Comparison of ENCODE assay signal across 9 mouse cellular contexts in the genomic region with DNA sequence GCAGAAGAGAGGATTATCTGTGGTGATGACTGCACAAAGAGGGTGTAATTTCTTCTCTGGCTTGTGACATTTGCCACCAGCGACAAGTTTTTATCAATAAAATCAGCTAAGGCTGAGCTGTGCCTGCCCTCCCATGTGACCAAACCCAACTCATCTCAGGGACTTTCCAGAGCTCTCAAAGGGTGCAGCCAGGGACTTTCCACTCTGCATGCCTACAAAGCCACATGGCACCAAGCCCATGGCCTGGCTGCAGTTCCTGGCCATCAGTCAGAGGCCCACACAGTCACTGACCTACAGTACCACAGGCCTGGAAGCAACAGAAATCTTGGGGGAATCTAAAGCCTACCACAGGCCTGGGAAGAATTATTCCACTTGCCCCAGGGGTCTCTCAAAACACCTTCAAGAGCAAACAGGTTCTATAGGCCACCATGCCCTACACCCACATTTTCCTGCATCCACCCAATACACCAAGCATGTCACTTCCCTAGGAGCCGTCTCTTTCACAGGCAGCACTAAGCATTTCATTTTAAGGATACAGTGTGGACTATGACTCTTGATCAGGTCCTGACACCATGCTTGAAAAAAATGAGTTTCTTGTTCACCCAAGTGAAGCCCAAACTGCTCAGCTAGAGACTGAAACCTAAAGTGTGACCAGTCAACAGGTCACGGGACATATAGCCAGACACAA. TPM values are rescaled to one million over a fixed set of nuclear protein-coding genes. Genes with fewer than 3 reads are reported as not detected.
A peak's percentile ranks its signal among the peaks of the same experiment; 100 is the strongest.
DNase-seq lines count a peak whose midpoint lies in the region; ATAC-seq lines count a peak whose summit lies in the region.
"Had no signal": no experiment of that assay in that cellular context is flagged by ENCODE, and none has a peak within 500 bp of the region (broad histone marks: within the 10 kb centered on the region; RNA-seq: fewer than 3 reads in every experiment).

No protein-coding gene starts in this region.

- no peak overlapping the region for H3K4me2 ChIP-seq in kidney, embryonic 15.5 days
- H3K4me2 ChIP-seq in liver, embryonic 13.5 days, result no peak overlapping the region
- H3K4me2 ChIP-seq: hindbrain, embryonic 15.5 days had no signal

- H3K9me3 ChIP-seq in kidney, embryonic 15.5 days (replicated peaks), result no peaks in the 10 kb centered on the region
- no peaks in the 10 kb centered on the region for H3K9me3 ChIP-seq in liver, embryonic 13.5 days (replicated peaks)
- H3K9me3 ChIP-seq: hindbrain, embryonic 15.5 days had no signal

- DNase-seq in kidney, adult 18-20 months, result peak; percentile 78
- peak; percentile 91 for DNase-seq in CD4-positive, CD25-positive, alpha-beta regulatory T cell, adult 2 months (ENCODE audit: low read depth, low spot score)
- peak; percentile 61 for DNase-seq in c-Kit-positive CD71-positive TER-119-negative erythroid progenitor cells, embryonic 14.5 days (ENCODE audit: low read depth)
- DNase-seq in gastrocnemius, postnatal 4 days (ENCODE audit: low spot score in 2 of 2), result peak; percentile 40 to 68
- no peak for DNase-seq in liver, embryonic 13.5 days
- DNase-seq in spleen, adult 12 weeks (ENCODE audit: low spot score), result peak; percentile 45

- no peak overlapping the region for H3K9ac ChIP-seq in kidney, embryonic 15.5 days
- H3K9ac ChIP-seq in liver, embryonic 13.5 days, result no peak overlapping the region
- H3K9ac ChIP-seq: hindbrain, embryonic 15.5 days had no signal

- no peaks in the 10 kb centered on the region for H3K4me1 ChIP-seq in kidney, embryonic 15.5 days
- H3K4me1 ChIP-seq in liver, embryonic 13.5 days (replicated peaks), result peaks cover 6% of the 10 kb centered on the region
- H3K4me1 ChIP-seq: hindbrain, embryonic 15.5 days had no signal

- H3K27me3 ChIP-seq in kidney, embryonic 15.5 days, result no peaks in the 10 kb centered on the region
- no peaks in the 10 kb centered on the region for H3K27me3 ChIP-seq in liver, embryonic 13.5 days
- H3K27me3 ChIP-seq: hindbrain, embryonic 15.5 days had no signal

- 85% methylated on average over 3 of the region's 3 CpGs for WGBS in kidney, embryonic 15.5 days
- 64% methylated on average over 3 of the region's 3 CpGs for WGBS in liver, embryonic 13.5 days (ENCODE audit: insufficient replicate concordance)

- peaks cover 96% of the 10 kb centered on the region for H3K36me3 ChIP-seq in kidney, embryonic 15.5 days
- H3K36me3 ChIP-seq in liver, embryonic 13.5 days, result peaks cover 89% of the 10 kb centered on the region

- H3K4me3 ChIP-seq in kidney, embryonic 15.5 days (replicated peaks), result no peak overlapping the region
- H3K4me3 ChIP-seq in liver, embryonic 13.5 days (replicated peaks), result no peak overlapping the region
- H3K4me3 ChIP-seq: hindbrain, embryonic 15.5 days had no signal

- ATAC-seq in kidney, embryonic 15.5 days (replicated peaks; ENCODE audit: low FRiP score), result no peak
- 0 out of 2 replicates have a peak, but pooled peaks have one; percentile 29 for ATAC-seq in liver, embryonic 13.5 days (ENCODE audit: low read depth)
- ATAC-seq in granulocyte monocyte progenitor cell, adult 5-6 weeks (replicated peaks; ENCODE audit: poor library complexity, severe bottlenecking), result no peak

- no peak overlapping the region for H3K27ac ChIP-seq in kidney, embryonic 15.5 days
- no peak overlapping the region; the same call in 1 of the 2 replicates for H3K27ac ChIP-seq in liver, embryonic 13.5 days
- H3K27ac ChIP-seq: hindbrain, embryonic 15.5 days had no signal

RNA-seq across cellular contexts. Expression of gene Traf2, which starts 12.4 kb away (rescaled TPM):
- polyA plus RNA-seq in kidney, embryonic 15.5 days (2015; fragmentation: Nextera tagmentation; extraction: Ambion mirVana), result 36.0 and 37.3 TPM in 2 replicates
- total RNA-seq in gastrocnemius, postnatal 4 days (2021), result 10 to 100 TPM; 15.7 to 16.5 TPM
- 16.6 and 18.7 TPM in 2 replicates for polyA plus RNA-seq in liver, embryonic 13.5 days (2015; fragmentation: Nextera tagmentation; extraction: Ambion mirVana)
- total RNA-seq in granulocyte monocyte progenitor cell, adult 5-6 weeks (2014; fragmentation: Nextera tagmentation), result 17.3 and 18.2 TPM in 2 replicates
- 13.9 and 15.9 TPM in 2 replicates for total RNA-seq in granulocyte monocyte progenitor cell, adult 5-6 weeks (2017)

RNA-seq across cellular contexts. Expression of gene Edf1, which starts 23.3 kb away (rescaled TPM):
- polyA plus RNA-seq in kidney, embryonic 15.5 days (2015; fragmentation: Nextera tagmentation; extraction: Ambion mirVana), result 373 and 392 TPM in 2 replicates
- 100 to 1,000 TPM; 173 to 196 TPM for total RNA-seq in gastrocnemius, postnatal 4 days (2021)
- polyA plus RNA-seq in liver, embryonic 13.5 days (2015; fragmentation: Nextera tagmentation; extraction: Ambion mirVana), result 275 and 306 TPM in 2 replicates
- 134 and 171 TPM in 2 replicates for total RNA-seq in granulocyte monocyte progenitor cell, adult 5-6 weeks (2014; fragmentation: Nextera tagmentation)
- total RNA-seq in granulocyte monocyte progenitor cell, adult 5-6 weeks (2017), result 96.1 and 107 TPM in 2 replicates

RNA-seq across cellular contexts. Expression of gene C8g, which starts 32.8 kb away (rescaled TPM):
- polyA plus RNA-seq in kidney, embryonic 15.5 days (2015; fragmentation: Nextera tagmentation; extraction: Ambion mirVana), result 6.3 and 7.8 TPM in 2 replicates
- 1 to 10 TPM in 1 of 2 experiments, under 1 TPM in 1; 0.74 to 1.2 TPM for total RNA-seq in gastrocnemius, postnatal 4 days (2021)
- polyA plus RNA-seq in liver, embryonic 13.5 days (2015; fragmentation: Nextera tagmentation; extraction: Ambion mirVana), result 25.8 and 26.8 TPM in 2 replicates
- total RNA-seq in granulocyte monocyte progenitor cell, adult 5-6 weeks (2014; fragmentation: Nextera tagmentation), result 6.0 TPM in 1 of 2 replicates, not detected in the other
- total RNA-seq in granulocyte monocyte progenitor cell, adult 5-6 weeks (2017), result 1.5 and 1.6 TPM in 2 replicates

RNA-seq across cellular contexts. Expression of gene Fbxw5, which starts 33.8 kb away (rescaled TPM):
- polyA plus RNA-seq in kidney, embryonic 15.5 days (2015; fragmentation: Nextera tagmentation; extraction: Ambion mirVana), result 85.1 and 96.1 TPM in 2 replicates
- total RNA-seq in gastrocnemius, postnatal 4 days (2021), result 10 to 100 TPM; 62.5 to 71.4 TPM
- polyA plus RNA-seq in liver, embryonic 13.5 days (2015; fragmentation: Nextera tagmentation; extraction: Ambion mirVana), result 27.9 and 31.1 TPM in 2 replicates
- total RNA-seq in granulocyte monocyte progenitor cell, adult 5-6 weeks (2014; fragmentation: Nextera tagmentation), result 30.4 and 55.0 TPM in 2 replicates
- 23.9 and 31.4 TPM in 2 replicates for total RNA-seq in granulocyte monocyte progenitor cell, adult 5-6 weeks (2017)

RNA-seq across cellular contexts. Expression of gene Mamdc4, which starts 40.3 kb away (rescaled TPM):
- polyA plus RNA-seq in kidney, embryonic 15.5 days (2015; fragmentation: Nextera tagmentation; extraction: Ambion mirVana), result 8.4 and 10.1 TPM in 2 replicates
- total RNA-seq in gastrocnemius, postnatal 4 days (2021), result 1 to 10 TPM; 2.3 to 2.5 TPM
- 1.6 and 2.7 TPM in 2 replicates for polyA plus RNA-seq in liver, embryonic 13.5 days (2015; fragmentation: Nextera tagmentation; extraction: Ambion mirVana)
- 1.5 and 3.4 TPM in 2 replicates for total RNA-seq in granulocyte monocyte progenitor cell, adult 5-6 weeks (2014; fragmentation: Nextera tagmentation)
- 1.2 and 66.7 TPM in 2 replicates for total RNA-seq in granulocyte monocyte progenitor cell, adult 5-6 weeks (2017)
